Mouse (Mus musculus): ENCODE measurements around the gene Shcbp1l.
"Not testable (repeated sequence)": the region's sequence is repeated elsewhere in the genome, so short reads cannot be mapped to it uniquely, and the experiment has no call there.

The Shcbp1l gene

GRCm38 (mm10) chr1:153424770-153425584, at the start of gene Shcbp1l:
Gene Shcbp1l (plus strand): TSS chr1:153425162.
- DNase-seq (ENCODE audit: low spot score in 2 of 2): peak; percentile 41 to 57

GRCm38 (mm10) chr1:153376446-153376845, 48.5 kb upstream of the Shcbp1l start:
- DNase-seq (ENCODE audit: low spot score in 2 of 2): no peak

- DNase-seq (ENCODE audit: low spot score in 2 of 2): no peak
Observed at GRCm38 (mm10) chr1:153378587-153378986, 46.4 kb upstream of the Shcbp1l start.

GRCm38 (mm10) chr1:153379832-153380231, 45.1 kb upstream of the Shcbp1l start:
- DNase-seq (ENCODE audit: low spot score in 2 of 2): no peak

GRCm38 (mm10) chr1:153380746-153381282, 44.1 kb upstream of the Shcbp1l start:
- no peak for DNase-seq (ENCODE audit: low spot score in 2 of 2)

- DNase-seq (ENCODE audit: low spot score in 2 of 2): no peak
Observed at GRCm38 (mm10) chr1:153385081-153385480, 39.9 kb upstream of the Shcbp1l start.

- DNase-seq (ENCODE audit: low spot score in 2 of 2): not testable (repeated sequence)
Observed at GRCm38 (mm10) chr1:153385661-153386060, 39.3 kb upstream of the Shcbp1l start.

- peak; percentile 70 to 79 for DNase-seq (ENCODE audit: low spot score in 2 of 2)
Observed at GRCm38 (mm10) chr1:153386271-153387069, 38.5 kb upstream of the Shcbp1l start.

- peak in 1 of 2 experiments; percentile 20 for DNase-seq (ENCODE audit: low spot score in 2 of 2)
Observed at GRCm38 (mm10) chr1:153395706-153396105, 29.3 kb upstream of the Shcbp1l start.

- DNase-seq (ENCODE audit: low spot score in 2 of 2): peak; percentile 45 to 60
Observed at GRCm38 (mm10) chr1:153401765-153402164, 23.2 kb upstream of the Shcbp1l start.

- DNase-seq (ENCODE audit: low spot score in 2 of 2): not testable (repeated sequence)
Observed at GRCm38 (mm10) chr1:153407641-153408040, 17.3 kb upstream of the Shcbp1l start.

GRCm38 (mm10) chr1:153408296-153408695, 16.7 kb upstream of the Shcbp1l start:
- not testable (repeated sequence) for DNase-seq (ENCODE audit: low spot score in 2 of 2)

- not testable (repeated sequence) for DNase-seq (ENCODE audit: low spot score in 2 of 2)
Observed at GRCm38 (mm10) chr1:153410915-153411314, 14.0 kb upstream of the Shcbp1l start.

- no peak for DNase-seq (ENCODE audit: low spot score in 2 of 2)
Observed at GRCm38 (mm10) chr1:153411723-153412122, 13.2 kb upstream of the Shcbp1l start.

GRCm38 (mm10) chr1:153412663-153413396, 12.1 kb upstream of the Shcbp1l start:
- not testable (repeated sequence) for DNase-seq (ENCODE audit: low spot score in 2 of 2)

GRCm38 (mm10) chr1:153413397-153414020, 11.5 kb upstream of the Shcbp1l start:
- DNase-seq (ENCODE audit: low spot score in 2 of 2): not testable (repeated sequence)

GRCm38 (mm10) chr1:153414114-153414723, 10.7 kb upstream of the Shcbp1l start:
- peak; percentile 25 to 26 for DNase-seq (ENCODE audit: low spot score in 2 of 2)

GRCm38 (mm10) chr1:153414962-153415361, 10.0 kb upstream of the Shcbp1l start:
- no peak for DNase-seq (ENCODE audit: low spot score in 2 of 2)

- not testable (repeated sequence) for DNase-seq (ENCODE audit: low spot score in 2 of 2)
Observed at GRCm38 (mm10) chr1:153415742-153416141, 9.2 kb upstream of the Shcbp1l start.

- DNase-seq (ENCODE audit: low spot score in 2 of 2): not testable (repeated sequence)
Observed at GRCm38 (mm10) chr1:153416271-153416832, 8.6 kb upstream of the Shcbp1l start.

Data from cerebellum, postnatal 4 days (tissue).